Mouse (Mus musculus) lung, postnatal 25 days (tissue): ENCODE measurements around the gene Bpnt1.
"Not testable (repeated sequence)": the region's sequence is repeated elsewhere in the genome, so short reads cannot be mapped to it uniquely, and the experiment has no call there.

Source experiments
- DNase-seq: peaks from one replicate; pipeline ENCODE4 v3.0.0; 2022; ENCODE audit warnings: low spot score

The Bpnt1 gene

GRCm38 (mm10) chr1:185331983-185332430 is at the start of gene Bpnt1:
Bpnt1 (plus strand) TSS chr1:185332149.
- DNase-seq, result peak; percentile 92

GRCm38 (mm10) chr1:185282846-185283245 is 49.1 kb upstream of the Bpnt1 start:
- DNase-seq, result peak; percentile 13

GRCm38 (mm10) chr1:185283247-185283646 is 48.7 kb upstream of the Bpnt1 start:
- no peak for DNase-seq

- peak; percentile 25 for DNase-seq
Observed at GRCm38 (mm10) chr1:185284740-185285139, 47.2 kb upstream of the Bpnt1 start.

- DNase-seq, result peak; percentile 26
Observed at GRCm38 (mm10) chr1:185285171-185285570, 46.8 kb upstream of the Bpnt1 start.

- DNase-seq, result no peak
Observed at GRCm38 (mm10) chr1:185287066-185287465, 44.9 kb upstream of the Bpnt1 start.

- DNase-seq, result no peak
Observed at GRCm38 (mm10) chr1:185289231-185289630, 42.7 kb upstream of the Bpnt1 start.

GRCm38 (mm10) chr1:185291336-185291735 is 40.6 kb upstream of the Bpnt1 start:
- DNase-seq, result no peak

GRCm38 (mm10) chr1:185292646-185293360 is 39.1 kb upstream of the Bpnt1 start:
- no peak for DNase-seq

- DNase-seq, result no peak
Observed at GRCm38 (mm10) chr1:185296850-185297249, 35.1 kb upstream of the Bpnt1 start.

- no peak for DNase-seq
Observed at GRCm38 (mm10) chr1:185298496-185298895, 33.5 kb upstream of the Bpnt1 start.

GRCm38 (mm10) chr1:185302816-185303215 is 29.1 kb upstream of the Bpnt1 start:
- DNase-seq, result no peak

GRCm38 (mm10) chr1:185306836-185307235 is 25.1 kb upstream of the Bpnt1 start:
- DNase-seq, result no peak

GRCm38 (mm10) chr1:185307645-185308044 is 24.3 kb upstream of the Bpnt1 start:
- no peak for DNase-seq

- no peak for DNase-seq
Observed at GRCm38 (mm10) chr1:185308334-185308733, 23.6 kb upstream of the Bpnt1 start.

- DNase-seq, result no peak
Observed at GRCm38 (mm10) chr1:185308908-185309307, 23.0 kb upstream of the Bpnt1 start.

GRCm38 (mm10) chr1:185311949-185312348 is 20.0 kb upstream of the Bpnt1 start:
- no peak for DNase-seq

- DNase-seq, result no peak
Observed at GRCm38 (mm10) chr1:185314546-185314945, 17.4 kb upstream of the Bpnt1 start.

- DNase-seq, result no peak
Observed at GRCm38 (mm10) chr1:185315846-185316568, 15.9 kb upstream of the Bpnt1 start.

- DNase-seq, result not testable (repeated sequence)
Observed at GRCm38 (mm10) chr1:185327754-185328345, 4.1 kb upstream of the Bpnt1 start.

GRCm38 (mm10) chr1:185328721-185329610 is 3.0 kb upstream of the Bpnt1 start, which contains the start of gene Iars2:
Iars2 (minus strand) TSS chr1:185329396.
- DNase-seq, result peak; percentile 90

GRCm38 (mm10) chr1:185329851-185330250 is 2.1 kb upstream of the Bpnt1 start:
- no peak for DNase-seq
